Mouse (Mus musculus): ENCODE measurements at regions not wholly inside any gene's neighbourhood (a gene's known extent, or its start where the extent isn't known, plus 50 kb on each side); places are given as distances from the start of the nearest gene placed in this dataset.

DNA sequence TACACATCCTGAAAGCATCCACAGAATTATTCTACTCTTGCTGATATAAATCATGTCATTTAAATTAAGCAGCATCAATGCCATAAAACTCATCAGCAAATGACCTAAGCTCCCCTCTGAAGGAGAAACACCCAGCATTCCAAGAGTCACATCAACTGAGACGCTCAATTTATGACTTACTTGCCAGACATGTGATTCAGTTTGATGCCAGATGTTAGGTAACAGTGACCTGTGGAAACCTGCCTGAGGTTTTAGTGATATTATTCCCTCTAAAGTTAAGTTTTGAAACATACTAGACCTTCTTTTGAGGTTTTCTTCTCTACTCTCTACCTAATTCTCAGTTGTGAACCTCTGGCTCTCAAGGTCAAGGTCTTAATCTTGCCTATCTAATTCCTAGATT is 633.4 kb downstream of the Bckdhb start:
- H3K4me3 ChIP-seq (ENCODE audit: insufficient read depth in 1 of 2, low read depth in 2 of 2, low read length in 2 of 2), result no peak overlapping the region
- no peak for TF ChIP-seq EP300 (IDR thresholded peaks at IDR 0.05; ENCODE audit: low read depth)
- DNase-seq (ENCODE audit: low read depth in 3 of 3, low spot score in 3 of 3), result no peak
- H3K4me1 ChIP-seq (replicated peaks; ENCODE audit: control insufficient read depth in 2 of 2, insufficient read depth in 2 of 2, low read length in 1 of 2), result no peaks in the 10 kb centered on the region
- WGBS (ENCODE audit: insufficient replicate concordance), result 63% methylated on average over 1 of the region's 1 CpGs
- H3K9ac ChIP-seq (replicated peaks), result no peak overlapping the region
- no peak overlapping the region for H3K27ac ChIP-seq
- no peaks in the 10 kb centered on the region for H3K27me3 ChIP-seq (ENCODE audit: control insufficient read depth, insufficient read depth, low read length)
- no peak for ATAC-seq (ENCODE audit: insufficient read depth)
- no peaks in the 10 kb centered on the region for H3K36me3 ChIP-seq (replicated peaks; ENCODE audit: control insufficient read depth, insufficient read depth, low read depth)
- no peaks in the 10 kb centered on the region for H3K9me3 ChIP-seq (ENCODE audit: control insufficient read depth, low read length)
- no peak overlapping the region for H3K4me2 ChIP-seq (ENCODE audit: low read depth)

DNA sequence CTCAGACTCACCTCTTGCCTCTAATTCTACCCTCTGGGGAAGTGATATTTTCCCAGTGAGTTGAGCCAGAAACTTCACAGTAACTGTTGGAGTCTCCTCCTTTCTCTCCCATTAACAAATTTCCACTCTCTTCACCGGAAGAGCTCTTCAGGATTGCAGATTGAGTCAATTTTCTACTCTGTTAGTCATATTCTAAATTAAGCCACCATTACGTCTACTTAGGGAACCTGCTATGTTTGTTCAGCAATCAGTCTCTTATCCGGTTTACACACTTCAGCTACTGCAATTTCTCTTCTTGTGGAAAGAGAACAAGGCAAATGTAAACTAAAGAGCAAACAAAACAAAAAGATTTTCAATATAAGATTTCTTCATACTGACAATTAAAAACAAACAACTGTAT is 644.6 kb downstream of the Bckdhb start:
- 49% methylated on average over 3 of the region's 3 CpGs for WGBS (ENCODE audit: insufficient replicate concordance)
- H3K36me3 ChIP-seq (replicated peaks; ENCODE audit: control insufficient read depth, insufficient read depth, low read depth), result no peaks in the 10 kb centered on the region

DNA sequence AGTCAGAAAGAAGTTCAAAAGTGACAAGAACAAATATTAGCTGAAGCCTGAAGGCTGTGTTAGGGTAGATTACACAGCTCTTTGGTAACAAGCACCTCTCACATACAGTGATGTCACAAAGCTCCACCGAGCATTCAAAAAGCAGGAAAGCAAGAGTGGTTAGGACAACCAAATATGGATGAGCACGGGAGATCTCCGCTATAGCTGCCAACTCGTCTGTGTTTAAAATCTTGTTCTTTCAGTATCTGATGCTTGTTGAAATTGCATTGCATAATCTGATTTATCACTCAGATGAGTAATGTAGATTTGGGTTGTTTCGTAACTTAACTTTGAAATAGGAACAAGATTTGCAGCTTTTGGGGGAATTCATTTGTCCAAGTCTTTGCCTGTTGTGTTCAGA is 652.8 kb downstream of the Bckdhb start:
- ATAC-seq (ENCODE audit: insufficient read depth) (no peak), DNase-seq (ENCODE audit: low read depth in 3 of 3, low spot score in 3 of 3) (no peak)
- no peak for TF ChIP-seq EP300 (IDR thresholded peaks at IDR 0.05; ENCODE audit: low read depth)
- Histone ChIP-seq H3K4me1 (replicated peaks; ENCODE audit: control insufficient read depth in 2 of 2, insufficient read depth in 2 of 2, low read length in 1 of 2) (no peaks in the 10 kb centered on the region), H3K4me3 (ENCODE audit: insufficient read depth in 1 of 2, low read depth in 2 of 2, low read length in 2 of 2) (no peak overlapping the region), H3K9ac (replicated peaks) (no peak overlapping the region), H3K27me3 (ENCODE audit: control insufficient read depth, insufficient read depth, low read length) (no peaks in the 10 kb centered on the region), H3K4me2 (ENCODE audit: low read depth) (no peak overlapping the region), H3K9me3 (ENCODE audit: control insufficient read depth, low read length) (no peaks in the 10 kb centered on the region), H3K36me3 (replicated peaks; ENCODE audit: control insufficient read depth, insufficient read depth, low read depth) (no peaks in the 10 kb centered on the region), H3K27ac (no peak overlapping the region)
- WGBS (ENCODE audit: insufficient replicate concordance), result 69% methylated on average over 5 of the region's 5 CpGs

More for the DNA sequence above, 644.6 kb downstream of the Bckdhb start:
- ATAC-seq (ENCODE audit: insufficient read depth) (no peak), DNase-seq (ENCODE audit: low read depth in 3 of 3, low spot score in 3 of 3) (no peak)
- H3K4me3 ChIP-seq (ENCODE audit: insufficient read depth in 1 of 2, low read depth in 2 of 2, low read length in 2 of 2), result no peak overlapping the region
- no peaks in the 10 kb centered on the region for H3K9me3 ChIP-seq (ENCODE audit: control insufficient read depth, low read length)
- H3K9ac ChIP-seq (replicated peaks), result no peak overlapping the region
- no peaks in the 10 kb centered on the region for H3K27me3 ChIP-seq (ENCODE audit: control insufficient read depth, insufficient read depth, low read length)
- no peaks in the 10 kb centered on the region for H3K4me1 ChIP-seq (replicated peaks; ENCODE audit: control insufficient read depth in 2 of 2, insufficient read depth in 2 of 2, low read length in 1 of 2)
- H3K27ac ChIP-seq, result no peak overlapping the region
- H3K4me2 ChIP-seq (ENCODE audit: low read depth), result no peak overlapping the region
- TF ChIP-seq EP300 (IDR thresholded peaks at IDR 0.05; ENCODE audit: low read depth) (no peak), CTCF (IDR thresholded peaks at IDR 0.05; ENCODE audit: low read depth) (no peak)

DNA sequence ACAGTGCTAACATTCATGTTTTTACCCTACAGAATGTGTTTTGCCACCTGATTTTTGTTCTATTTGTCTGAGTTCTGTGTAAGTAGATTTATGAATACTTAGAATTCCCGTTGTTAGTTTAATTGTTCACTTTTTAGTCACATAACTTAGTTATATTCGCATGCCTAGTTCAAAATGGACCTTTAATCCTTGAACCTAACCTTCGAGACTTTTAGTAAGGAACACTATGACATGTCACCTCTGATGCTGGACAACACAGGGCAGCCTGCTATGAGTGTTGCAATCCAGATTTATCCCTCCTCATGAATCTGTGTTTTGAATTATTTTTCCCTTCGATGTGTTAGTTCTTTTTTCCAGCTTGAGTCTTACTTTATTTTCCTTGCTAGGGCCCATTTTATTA is 662.8 kb downstream of the Bckdhb start:
- no peak overlapping the region for H3K4me3 ChIP-seq (ENCODE audit: insufficient read depth in 1 of 2, low read depth in 2 of 2, low read length in 2 of 2)
- H3K27ac ChIP-seq, result no peak overlapping the region
- ATAC-seq (ENCODE audit: insufficient read depth), result no peak
- TF ChIP-seq EP300 (IDR thresholded peaks at IDR 0.05; ENCODE audit: low read depth) (no peak), CTCF (IDR thresholded peaks at IDR 0.05; ENCODE audit: low read depth) (no peak)
- no peaks in the 10 kb centered on the region for H3K9me3 ChIP-seq (ENCODE audit: control insufficient read depth, low read length)
- DNase-seq (ENCODE audit: low read depth in 3 of 3, low spot score in 3 of 3), result no peak
- 54% methylated on average over 4 of the region's 4 CpGs for WGBS (ENCODE audit: insufficient replicate concordance)
- no peaks in the 10 kb centered on the region for H3K36me3 ChIP-seq (replicated peaks; ENCODE audit: control insufficient read depth, insufficient read depth, low read depth)
- H3K27me3 ChIP-seq (ENCODE audit: control insufficient read depth, insufficient read depth, low read length), result no peaks in the 10 kb centered on the region
- H3K9ac ChIP-seq (replicated peaks), result no peak overlapping the region
- no peaks in the 10 kb centered on the region for H3K4me1 ChIP-seq (replicated peaks; ENCODE audit: control insufficient read depth in 2 of 2, insufficient read depth in 2 of 2, low read length in 1 of 2)
- H3K4me2 ChIP-seq (ENCODE audit: low read depth), result no peak overlapping the region

DNA sequence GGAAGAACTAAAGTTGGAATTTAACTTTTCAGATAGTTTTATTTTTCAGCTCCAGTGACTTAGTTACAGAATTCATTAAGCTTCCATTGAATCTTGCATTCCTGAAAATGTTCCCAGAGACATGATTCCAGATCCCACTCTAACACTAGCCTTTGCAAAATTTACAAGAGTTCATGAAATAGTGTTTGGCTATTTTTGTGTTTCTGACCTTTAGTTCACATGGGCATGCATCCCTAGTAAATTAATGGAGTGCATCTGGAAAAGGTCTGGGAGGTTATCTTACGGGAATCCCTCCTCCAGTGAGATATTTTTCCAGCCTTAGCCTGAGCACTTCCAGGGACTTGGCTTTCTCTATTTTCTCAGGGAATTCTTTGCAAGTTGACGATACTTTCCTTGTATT is 669.8 kb downstream of the Bckdhb start:
- H3K9me3 ChIP-seq (ENCODE audit: control insufficient read depth, low read length), result no peaks in the 10 kb centered on the region
- TF ChIP-seq CTCF (IDR thresholded peaks at IDR 0.05; ENCODE audit: low read depth), result no peak
- TF ChIP-seq EP300 (IDR thresholded peaks at IDR 0.05; ENCODE audit: low read depth), result no peak
- H3K4me3 ChIP-seq (ENCODE audit: insufficient read depth in 1 of 2, low read depth in 2 of 2, low read length in 2 of 2), result no peak overlapping the region
- ATAC-seq (ENCODE audit: insufficient read depth) (no peak), DNase-seq (ENCODE audit: low read depth in 3 of 3, low spot score in 3 of 3) (no peak)
- H3K27ac ChIP-seq, result no peak overlapping the region
- WGBS (ENCODE audit: insufficient replicate concordance), result 56% methylated on average over 2 of the region's 2 CpGs
- H3K4me1 ChIP-seq (replicated peaks; ENCODE audit: control insufficient read depth in 2 of 2, insufficient read depth in 2 of 2, low read length in 1 of 2), result no peaks in the 10 kb centered on the region
- H3K9ac ChIP-seq (replicated peaks), result no peak overlapping the region
- H3K4me2 ChIP-seq (ENCODE audit: low read depth), result no peak overlapping the region
- H3K27me3 ChIP-seq (ENCODE audit: control insufficient read depth, insufficient read depth, low read length), result no peaks in the 10 kb centered on the region
- H3K36me3 ChIP-seq (replicated peaks; ENCODE audit: control insufficient read depth, insufficient read depth, low read depth), result no peaks in the 10 kb centered on the region

Measured in liver, embryonic 14.5 days (tissue).